Mouse (Mus musculus): ENCODE data around the gene Gm20662. TPM values are rescaled to one million over a fixed set of nuclear protein-coding genes. Genes with fewer than 3 reads are reported as not detected.

Gm20662 gene
- polyA plus RNA-seq, 1 experiment from 2014 or later, result not detected

- Histone ChIP-seq H3K36me3 (replicated peaks) (peaks cover 37% of the 10 kb centered on the region), H3K27ac (peak within 1 kb of the TSS; percentile 88), H3K27me3 (ENCODE audit: poor library complexity, severe bottlenecking) (no peaks in the 10 kb centered on the region), H3K4me3 (peak within 1 kb of the TSS; percentile 79), H3K4me1 (peaks cover 46% of the 10 kb centered on the region), H3K9me3 (no peaks in the 10 kb centered on the region)
- peak; percentile 97 for DNase-seq (ENCODE audit: extremely low spot score, low spot score)
- under 1% methylated on average over 52 of the region's 52 CpGs for WGBS
Observed at GRCm38 (mm10) chr9:108094184-108094941, 98.2 kb downstream of the Gm20662 start, which contains the start of gene Apeh. Gene Apeh (minus strand): TSS chr9:108094606.

Small RNA genes lying within 50 kb of the gene (microRNA-seq; reads per million reads assigned to microRNA genes)
- not detected for gene Mir7088

Other genes starting within 250 kb of the Gm20662 start
- gene Rbm5, start 225.4 kb upstream of the Gm20662 start, polyA plus RNA-seq (2016; fragmentation: Nextera tagmentation; extraction: Ambion mirVana), result 185 and 192 TPM in 2 replicates
- gene Rbm6, start 123.1 kb upstream of the Gm20662 start, polyA plus RNA-seq (2016; fragmentation: Nextera tagmentation; extraction: Ambion mirVana), result 112 and 114 TPM in 2 replicates
- 12.2 and 12.5 TPM in 2 replicates for gene Mon1a, start 108.2 kb upstream of the Gm20662 start, polyA plus RNA-seq (2016; fragmentation: Nextera tagmentation; extraction: Ambion mirVana)
- gene Mst1r, start 89.5 kb upstream of the Gm20662 start, polyA plus RNA-seq (2016; fragmentation: Nextera tagmentation; extraction: Ambion mirVana), result 0.49 and 0.60 TPM in 2 replicates
- not detected in 2 replicates for gene Actl11, start 67.9 kb upstream of the Gm20662 start, polyA plus RNA-seq (2016; fragmentation: Nextera tagmentation; extraction: Ambion mirVana)
- 17.5 and 18.6 TPM in 2 replicates for gene Camkv, start 60.7 kb upstream of the Gm20662 start, polyA plus RNA-seq (2016; fragmentation: Nextera tagmentation; extraction: Ambion mirVana)
- 40.8 and 46.3 TPM in 2 replicates for gene Traip, start 46.2 kb upstream of the Gm20662 start, polyA plus RNA-seq (2016; fragmentation: Nextera tagmentation; extraction: Ambion mirVana)
- gene Uba7, start 20.8 kb upstream of the Gm20662 start, polyA plus RNA-seq (2016; fragmentation: Nextera tagmentation; extraction: Ambion mirVana), result 6.8 and 10.0 TPM in 2 replicates
- gene Gm20661, start 13.3 kb upstream of the Gm20662 start, polyA plus RNA-seq (2016; fragmentation: Nextera tagmentation; extraction: Ambion mirVana), result 0.92 and 1.4 TPM in 2 replicates
- 35.0 TPM in 2 replicates for gene Inka1, start 10.5 kb upstream of the Gm20662 start, polyA plus RNA-seq (2016; fragmentation: Nextera tagmentation; extraction: Ambion mirVana)
- 1.7 and 2.7 TPM in 2 replicates for gene Cdhr4, start 3.9 kb upstream of the Gm20662 start, polyA plus RNA-seq (2016; fragmentation: Nextera tagmentation; extraction: Ambion mirVana)
- gene Ip6k1, start 6.2 kb downstream of the Gm20662 start, polyA plus RNA-seq (2016; fragmentation: Nextera tagmentation; extraction: Ambion mirVana), result 50.8 and 53.0 TPM in 2 replicates
- 25.5 and 27.9 TPM in 2 replicates for gene Gmppb, start 52.9 kb downstream of the Gm20662 start, polyA plus RNA-seq (2016; fragmentation: Nextera tagmentation; extraction: Ambion mirVana)
- 2.3 and 3.4 TPM in 2 replicates for gene Amigo3, start 56.8 kb downstream of the Gm20662 start, polyA plus RNA-seq (2016; fragmentation: Nextera tagmentation; extraction: Ambion mirVana)
- 0.73 and 0.81 TPM in 2 replicates for gene Mst1, start 84.1 kb downstream of the Gm20662 start, polyA plus RNA-seq (2016; fragmentation: Nextera tagmentation; extraction: Ambion mirVana)
- gene Rnf123, start 87.0 kb downstream of the Gm20662 start, polyA plus RNA-seq (2016; fragmentation: Nextera tagmentation; extraction: Ambion mirVana), result 32.8 and 36.2 TPM in 2 replicates
- gene Apeh, start 98.3 kb downstream of the Gm20662 start, polyA plus RNA-seq (2016; fragmentation: Nextera tagmentation; extraction: Ambion mirVana), result 74.1 and 79.4 TPM in 2 replicates
- 0.82 and 1.2 TPM in 2 replicates for gene Bsn, start 194.0 kb downstream of the Gm20662 start, polyA plus RNA-seq (2016; fragmentation: Nextera tagmentation; extraction: Ambion mirVana)

Data from forebrain, embryonic 10.5 days (tissue).